Mouse (Mus musculus) testis, adult 2 months (tissue): ENCODE data around the gene Emc8. TPM values are rescaled to one million over a fixed set of nuclear protein-coding genes. Genes with fewer than 3 reads are reported as not detected.

Experiments used
- H3K27ac ChIP-seq: fragments of 200-500 bp; 2 replicates; pipeline ENCODE4 v1.5.1; 2012; ENCODE audit warnings: low read depth, low read length; ENCODE audit not compliant: control insufficient read depth, insufficient read depth
- H3K27me3 ChIP-seq: fragments of 200-500 bp; 2 replicates; pipeline ENCODE4 v1.6.1; 2012; ENCODE audit warnings: mild to moderate bottlenecking, low read length, moderate library complexity; ENCODE audit not compliant: control insufficient read depth, insufficient read depth
- H3K36me3 ChIP-seq: fragments of 200-500 bp; 2 replicates; pipeline ENCODE4 v1.6.1; 2012; ENCODE audit warnings: mild to moderate bottlenecking, low read length; ENCODE audit not compliant: control insufficient read depth, insufficient read depth
- H3K4me1 ChIP-seq: fragments of 200-500 bp; 2 replicates; pipeline ENCODE4 v1.6.1; 2012; ENCODE audit warnings: low read length; ENCODE audit not compliant: control insufficient read depth, insufficient read depth
- H3K4me3 ChIP-seq: fragments of 200-500 bp; 2 replicates; pipeline ENCODE4 v1.5.1; 2012; ENCODE audit warnings: low read depth, mild to moderate bottlenecking, low read length, moderate library complexity, mixed read lengths; ENCODE audit not compliant: control insufficient read depth
- CTCF ChIP-seq: fragments of 200-500 bp; IDR thresholded peaks from 2 replicates; pipeline ENCODE4 v1.5.1; 2012; ENCODE audit warnings: low read depth, mild to moderate bottlenecking, inconsistent platforms, low read length, moderate library complexity; ENCODE audit not compliant: control insufficient read depth, insufficient read depth, insufficient replicate concordance
- POLR2A ChIP-seq: fragments of 200-500 bp; IDR thresholded peaks from 2 replicates; pipeline ENCODE4 v1.6.1; 2012; ENCODE audit warnings: low read depth, mild to moderate bottlenecking, inconsistent platforms, low read length, moderate library complexity; ENCODE audit not compliant: control insufficient read depth
- polyA plus RNA-seq: library from polyadenylated mRNA; depleted of rRNA; stranded (reverse); fragments of >200 nt; gene quantifications from 2 replicates; pipeline ENCODE4 v1.2.3, GENCODE M21; 2012

The Emc8 gene
- polyA plus RNA-seq, 1 experiment: 29.4 TPM

DNA sequence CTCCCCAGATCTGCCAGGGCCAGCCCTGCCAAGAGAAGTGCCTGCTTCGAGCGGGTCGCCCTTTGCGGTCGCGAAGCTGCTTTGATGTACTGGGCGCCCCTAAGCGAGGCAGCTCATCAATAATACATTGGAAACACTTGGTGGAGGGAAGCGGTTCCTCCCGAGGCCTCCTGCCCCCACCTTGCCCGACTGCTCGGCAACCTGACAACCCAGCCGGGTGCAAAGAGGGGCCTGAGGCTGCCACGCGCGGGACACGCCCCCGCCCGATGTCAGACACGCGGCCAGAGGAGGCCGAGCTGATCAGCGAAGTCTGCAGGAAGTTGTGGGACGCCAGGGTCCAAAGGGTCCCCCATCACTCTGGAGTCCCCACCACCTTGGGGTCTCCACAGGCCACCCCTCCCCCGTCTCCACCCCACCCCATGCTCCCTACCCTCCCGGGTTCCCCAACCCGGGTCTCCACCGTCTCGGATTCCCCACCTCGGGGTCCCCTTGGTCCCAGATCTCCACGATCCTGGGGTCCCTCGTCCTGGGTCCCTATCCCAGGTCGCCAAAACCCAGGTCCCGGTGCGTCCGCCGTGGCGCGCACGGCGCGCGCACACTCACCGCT is 34.6 kb downstream of the Emc8 start:
- Histone ChIP-seq H3K27me3 (no peaks in the 10 kb centered on the region), H3K4me3 (peak overlapping the region; percentile 75), H3K4me1 (peaks cover 7% of the 10 kb centered on the region), H3K36me3 (no peaks in the 10 kb centered on the region), H3K27ac (no peak overlapping the region)
- no peak for TF ChIP-seq CTCF
- no peak for TF ChIP-seq POLR2A

DNA sequence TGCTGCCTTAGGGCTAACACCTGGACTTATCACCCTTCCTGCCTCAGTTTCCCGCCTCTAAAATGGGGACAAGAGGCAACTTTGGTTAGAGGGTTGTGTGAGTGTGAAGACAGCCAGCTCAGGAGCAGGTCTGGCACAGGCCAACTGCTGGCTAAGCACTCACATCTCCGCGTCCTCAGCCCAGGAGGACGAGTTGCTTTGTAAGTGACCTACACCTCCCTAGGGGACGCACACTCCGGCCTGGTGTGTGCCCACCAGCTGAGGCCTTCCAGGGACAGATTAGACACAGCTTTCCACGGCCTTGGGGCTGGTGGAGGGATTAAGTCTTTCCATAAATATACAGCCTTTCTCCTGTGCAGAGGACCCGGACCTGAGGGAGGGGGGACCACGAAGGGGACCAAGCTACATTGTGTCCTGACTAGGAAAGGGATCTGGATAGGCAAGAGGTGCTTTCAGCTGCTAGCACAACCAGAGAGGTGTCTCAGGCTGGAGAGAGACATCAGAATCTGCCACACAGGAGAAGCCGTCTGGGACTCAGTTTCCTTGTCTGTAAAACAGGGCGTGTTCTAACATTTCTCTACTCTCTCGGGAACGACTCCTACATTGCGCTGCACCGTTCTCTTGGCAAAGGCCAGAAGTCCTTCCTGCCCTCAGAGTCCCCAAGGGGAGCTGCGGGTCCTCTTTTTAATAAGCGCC is 35.3 kb downstream of the Emc8 start:
- Histone ChIP-seq H3K27me3 (no peaks in the 10 kb centered on the region), H3K36me3 (no peaks in the 10 kb centered on the region), H3K4me3 (peak overlapping the region; percentile 75; the same call in 1 of the 2 replicates), H3K4me1 (peaks cover 7% of the 10 kb centered on the region), H3K27ac (no peak overlapping the region)
- TF ChIP-seq CTCF (no peak), POLR2A (no peak)

DNA sequence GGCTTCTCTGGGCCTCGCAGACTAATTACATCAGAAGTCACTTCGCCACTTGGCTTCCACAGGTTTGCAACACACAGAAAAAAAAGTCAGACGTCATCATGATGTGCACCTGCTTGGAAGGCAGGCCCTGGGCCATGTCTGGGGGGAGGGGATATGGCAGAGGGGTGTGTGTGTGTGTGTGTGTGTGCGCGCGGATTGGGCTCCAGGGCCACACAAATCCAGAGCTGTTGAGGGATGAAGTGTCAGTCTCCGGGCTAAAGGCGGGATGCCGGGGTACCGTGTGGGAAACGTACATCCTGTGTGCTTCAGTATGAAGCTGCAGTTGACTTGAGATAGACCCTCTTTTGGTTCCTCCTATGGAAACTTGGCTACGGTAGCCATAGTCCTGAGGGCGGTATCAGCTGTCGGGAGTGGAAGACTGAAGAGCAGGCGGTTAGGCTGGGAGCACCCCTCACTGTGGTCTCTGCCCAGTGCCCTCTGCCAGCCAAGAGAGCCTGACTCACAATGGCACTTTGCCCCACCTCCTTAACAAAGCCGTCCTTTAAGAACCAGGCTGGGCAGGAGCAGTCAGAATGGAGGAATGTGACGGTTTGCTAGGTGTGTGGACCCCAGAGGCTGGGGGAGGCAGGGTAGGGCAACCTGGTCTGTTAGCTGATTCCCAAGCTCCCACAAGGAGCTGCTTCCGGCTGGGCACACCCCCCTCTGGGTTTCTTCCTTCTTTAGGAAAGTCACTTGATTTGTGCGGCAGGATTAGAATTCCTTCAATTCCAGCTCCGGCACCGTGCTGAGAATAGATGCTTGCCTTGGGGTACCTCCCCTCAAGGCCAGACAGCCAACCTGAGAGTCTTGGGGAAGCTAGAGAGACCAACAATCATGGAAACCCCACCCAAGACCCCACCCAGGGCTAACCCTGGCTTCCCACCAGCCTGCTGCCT is 36.7 kb downstream of the Emc8 start:
- Histone ChIP-seq H3K27ac (no peak overlapping the region), H3K4me1 (peaks cover 7% of the 10 kb centered on the region), H3K4me3 (no peak overlapping the region; the same call in 1 of the 2 replicates), H3K27me3 (no peaks in the 10 kb centered on the region), H3K36me3 (no peaks in the 10 kb centered on the region)
- TF ChIP-seq POLR2A (no peak), CTCF (no peak)

DNA sequence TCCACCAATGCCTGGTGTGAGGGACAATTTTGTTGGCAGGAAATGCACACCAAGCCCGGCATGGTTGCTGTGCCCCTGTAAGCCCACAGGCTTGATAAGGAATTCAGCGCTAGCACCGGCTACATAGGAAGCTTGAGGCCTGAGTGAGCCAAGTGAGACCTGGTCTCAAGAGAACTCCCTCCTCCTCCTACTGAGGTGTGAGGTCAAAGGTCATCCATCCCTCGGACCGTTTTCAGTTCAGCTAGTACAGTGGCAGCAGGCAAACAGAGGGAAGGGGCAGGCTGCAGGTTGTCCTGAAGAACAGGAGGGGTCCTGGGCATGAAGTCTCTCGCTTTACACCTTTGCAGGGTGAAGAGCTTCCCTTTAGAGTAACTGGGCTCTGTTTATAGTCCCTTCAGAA is 37.5 kb downstream of the Emc8 start:
- no peaks in the 10 kb centered on the region for H3K27me3 ChIP-seq
- TF ChIP-seq POLR2A (no peak), CTCF (no peak)
- H3K4me1 ChIP-seq: peaks cover 11% of the 10 kb centered on the region
- H3K27ac ChIP-seq: no peak overlapping the region
- no peaks in the 10 kb centered on the region for H3K36me3 ChIP-seq
- peak overlapping the region; percentile 1; the same call in 1 of the 2 replicates for H3K4me3 ChIP-seq

DNA sequence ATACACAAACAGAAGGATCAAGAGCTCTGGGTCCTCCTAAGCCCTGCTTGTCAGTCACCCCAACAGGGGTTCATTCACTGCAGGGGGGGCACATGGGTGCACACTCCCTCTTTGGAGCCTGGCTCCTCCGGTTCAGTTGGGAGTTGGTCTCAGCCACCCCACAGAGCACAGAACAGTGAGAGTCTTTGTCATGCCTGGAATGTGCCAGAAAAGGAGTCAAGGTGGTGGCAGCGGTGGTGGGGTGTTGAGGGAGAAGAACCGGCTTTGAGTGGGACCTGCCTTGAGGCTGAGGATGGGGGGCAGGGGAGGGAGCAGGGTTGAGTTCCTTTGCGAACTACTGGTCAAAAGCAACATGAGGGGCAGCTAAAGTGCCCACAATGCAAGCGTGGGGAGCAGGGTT is 38.3 kb downstream of the Emc8 start:
- H3K36me3 ChIP-seq: no peaks in the 10 kb centered on the region
- TF ChIP-seq CTCF (no peak), POLR2A (no peak)
- peaks cover 11% of the 10 kb centered on the region for H3K4me1 ChIP-seq
- H3K4me3 ChIP-seq: peak overlapping the region; percentile 51
- no peak overlapping the region for H3K27ac ChIP-seq
- H3K27me3 ChIP-seq: no peaks in the 10 kb centered on the region

DNA sequence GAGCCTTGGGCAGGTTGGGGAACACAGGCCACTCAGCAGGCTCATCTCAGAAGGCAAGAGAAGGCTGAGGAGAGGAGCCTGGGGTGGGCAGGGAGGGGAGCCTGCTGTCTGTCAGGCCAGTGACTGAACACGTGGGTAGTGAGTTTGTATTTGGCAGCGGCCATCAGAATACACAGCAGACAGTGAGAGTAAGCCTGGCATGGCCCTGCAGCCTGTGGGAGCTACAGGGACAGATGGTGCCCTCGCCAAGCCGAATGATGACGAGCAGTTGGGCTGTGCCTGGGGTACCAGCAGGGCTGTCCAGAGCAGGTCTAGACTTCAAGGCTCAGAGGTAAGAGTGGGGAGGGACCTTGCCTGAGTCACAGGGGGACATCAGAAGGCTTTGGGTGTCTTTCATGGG is 41.1 kb downstream of the Emc8 start:
- Histone ChIP-seq H3K27me3 (no peaks in the 10 kb centered on the region), H3K4me3 (peak overlapping the region; percentile 73), H3K27ac (no peak overlapping the region), H3K4me1 (peaks cover 7% of the 10 kb centered on the region), H3K36me3 (no peaks in the 10 kb centered on the region)
- TF ChIP-seq CTCF (no peak), POLR2A (no peak)

DNA sequence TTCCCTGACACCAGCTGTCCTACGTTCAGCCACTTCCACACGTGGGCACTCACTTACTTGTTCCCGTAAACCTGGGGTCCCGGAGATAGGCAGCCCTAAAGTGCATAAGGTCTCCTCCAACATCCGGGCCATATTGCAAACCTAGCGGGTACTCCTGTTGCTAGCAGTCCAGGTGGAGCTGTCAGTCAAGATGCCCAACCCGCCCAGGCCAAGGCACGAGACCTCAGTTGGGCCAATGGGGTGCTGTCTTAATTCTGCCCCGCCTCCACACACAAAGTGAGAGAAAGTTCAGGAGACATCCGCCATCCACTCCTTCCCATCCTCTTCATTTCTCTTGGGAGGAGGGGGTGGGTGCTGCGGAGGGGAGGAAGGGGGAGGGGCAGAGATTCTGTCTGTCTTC is 41.9 kb downstream of the Emc8 start:
- Histone ChIP-seq H3K4me3 (peak overlapping the region; percentile 61), H3K27me3 (no peaks in the 10 kb centered on the region), H3K36me3 (no peaks in the 10 kb centered on the region), H3K4me1 (peaks cover 7% of the 10 kb centered on the region), H3K27ac (no peak overlapping the region)
- TF ChIP-seq POLR2A (no peak), CTCF (no peak)
